Mouse (Mus musculus): ENCODE measurements around the gene Pate2. TPM values are rescaled to one million over a fixed set of nuclear protein-coding genes. Genes with fewer than 3 reads are reported as not detected.

The Pate2 gene
- polyA plus RNA-seq, 1 experiment from 2014 or later, result 0.46 TPM

- Histone ChIP-seq H3K36me3 (ENCODE audit: control insufficient read depth, insufficient read depth, low read length) (no peaks in the 10 kb centered on the region), H3K9me3 (replicated peaks; ENCODE audit: control insufficient read depth, low read length) (no peaks in the 10 kb centered on the region), H3K27ac (ENCODE audit: low read depth, low read length) (no peak overlapping the region), H3K27me3 (ENCODE audit: control insufficient read depth, insufficient read depth, low read length) (no peaks in the 10 kb centered on the region), H3K4me1 (ENCODE audit: control insufficient read depth, insufficient read depth, low read length) (peaks cover 8% of the 10 kb centered on the region; the same call in 1 of the 2 replicates), H3K4me3 (ENCODE audit: low read depth, low read length) (no peak overlapping the region), H3K9ac (ENCODE audit: low read depth, low read length) (no peak overlapping the region), H3K4me2 (no peak overlapping the region)
- ATAC-seq (replicated peaks; ENCODE audit: insufficient number of reproducible peaks, low FRiP score, low TSS enrichment), result no peak
- 64% methylated on average over 9 of the region's 9 CpGs for WGBS (ENCODE audit: insufficient replicate concordance)
Observed at GRCm38 (mm10) chr9:35533266-35533665, 36.8 kb upstream of the Pate2 start.

- H3K4me1 ChIP-seq (ENCODE audit: control insufficient read depth, insufficient read depth, low read length), result peaks cover 6% of the 10 kb centered on the region; the same call in 1 of the 2 replicates
- no peaks in the 10 kb centered on the region for H3K9me3 ChIP-seq (replicated peaks; ENCODE audit: control insufficient read depth, low read length)
- H3K27me3 ChIP-seq (ENCODE audit: control insufficient read depth, insufficient read depth, low read length), result no peaks in the 10 kb centered on the region
- H3K4me2 ChIP-seq, result no peak overlapping the region
- ATAC-seq (replicated peaks; ENCODE audit: insufficient number of reproducible peaks, low FRiP score, low TSS enrichment), result peak; percentile 22; the same call in 1 of the 2 replicates
- no peak overlapping the region for H3K9ac ChIP-seq (ENCODE audit: low read depth, low read length)
- no peaks in the 10 kb centered on the region for H3K36me3 ChIP-seq (ENCODE audit: control insufficient read depth, insufficient read depth, low read length)
- H3K27ac ChIP-seq (ENCODE audit: low read depth, low read length), result no peak overlapping the region
- WGBS (ENCODE audit: insufficient replicate concordance), result 7% methylated on average over 2 of the region's 2 CpGs
- H3K4me3 ChIP-seq (ENCODE audit: low read depth, low read length), result no peak overlapping the region
Observed at GRCm38 (mm10) chr9:35535110-35535509, 35.0 kb upstream of the Pate2 start.

- H3K4me3 ChIP-seq (ENCODE audit: low read depth, low read length), result no peak overlapping the region
- no peak for ATAC-seq (replicated peaks; ENCODE audit: insufficient number of reproducible peaks, low FRiP score, low TSS enrichment)
- WGBS (ENCODE audit: insufficient replicate concordance), result 69% methylated on average over 4 of the region's 4 CpGs
Observed at GRCm38 (mm10) chr9:35535876-35536275, 34.2 kb upstream of the Pate2 start.

GRCm38 (mm10) chr9:35539001-35539750 lies 30.9 kb upstream of the Pate2 start:
- H3K27ac ChIP-seq (ENCODE audit: low read depth, low read length), result no peak overlapping the region
- H3K9ac ChIP-seq (ENCODE audit: low read depth, low read length), result no peak overlapping the region
- H3K36me3 ChIP-seq (ENCODE audit: control insufficient read depth, insufficient read depth, low read length), result no peaks in the 10 kb centered on the region
- H3K4me2 ChIP-seq, result no peak overlapping the region
- H3K4me3 ChIP-seq (ENCODE audit: low read depth, low read length), result no peak overlapping the region
- no peaks in the 10 kb centered on the region for H3K9me3 ChIP-seq (replicated peaks; ENCODE audit: control insufficient read depth, low read length)
- no peaks in the 10 kb centered on the region for H3K27me3 ChIP-seq (ENCODE audit: control insufficient read depth, insufficient read depth, low read length)
- 76% methylated on average over 13 of the region's 13 CpGs for WGBS (ENCODE audit: insufficient replicate concordance)
- ATAC-seq (replicated peaks; ENCODE audit: insufficient number of reproducible peaks, low FRiP score, low TSS enrichment), result no peak
- H3K4me1 ChIP-seq (ENCODE audit: control insufficient read depth, insufficient read depth, low read length), result peaks cover 6% of the 10 kb centered on the region; the same call in 1 of the 2 replicates

More at GRCm38 (mm10) chr9:35535876-35536275, 34.2 kb upstream of the Pate2 start:
- Histone ChIP-seq H3K4me1 (ENCODE audit: control insufficient read depth, insufficient read depth, low read length) (peaks cover 6% of the 10 kb centered on the region; the same call in 1 of the 2 replicates), H3K9me3 (replicated peaks; ENCODE audit: control insufficient read depth, low read length) (no peaks in the 10 kb centered on the region), H3K9ac (ENCODE audit: low read depth, low read length) (no peak overlapping the region), H3K27me3 (ENCODE audit: control insufficient read depth, insufficient read depth, low read length) (no peaks in the 10 kb centered on the region), H3K27ac (ENCODE audit: low read depth, low read length) (no peak overlapping the region), H3K4me2 (no peak overlapping the region), H3K36me3 (ENCODE audit: control insufficient read depth, insufficient read depth, low read length) (no peaks in the 10 kb centered on the region)

- Histone ChIP-seq H3K9me3 (replicated peaks; ENCODE audit: control insufficient read depth, low read length) (no peaks in the 10 kb centered on the region), H3K4me2 (no peak overlapping the region), H3K36me3 (ENCODE audit: control insufficient read depth, insufficient read depth, low read length) (no peaks in the 10 kb centered on the region), H3K27ac (ENCODE audit: low read depth, low read length) (no peak overlapping the region), H3K9ac (ENCODE audit: low read depth, low read length) (no peak overlapping the region), H3K4me3 (ENCODE audit: low read depth, low read length) (no peak overlapping the region), H3K4me1 (ENCODE audit: control insufficient read depth, insufficient read depth, low read length) (peaks cover 6% of the 10 kb centered on the region; the same call in 1 of the 2 replicates), H3K27me3 (ENCODE audit: control insufficient read depth, insufficient read depth, low read length) (no peaks in the 10 kb centered on the region)
- ATAC-seq (replicated peaks; ENCODE audit: insufficient number of reproducible peaks, low FRiP score, low TSS enrichment), result no peak
- 79% methylated on average over 5 of the region's 5 CpGs for WGBS (ENCODE audit: insufficient replicate concordance)
Observed at GRCm38 (mm10) chr9:35541024-35541423, 29.1 kb upstream of the Pate2 start.

GRCm38 (mm10) chr9:35541488-35541887 lies 28.6 kb upstream of the Pate2 start:
- Histone ChIP-seq H3K27me3 (ENCODE audit: control insufficient read depth, insufficient read depth, low read length) (no peaks in the 10 kb centered on the region), H3K4me3 (ENCODE audit: low read depth, low read length) (no peak overlapping the region), H3K9ac (ENCODE audit: low read depth, low read length) (no peak overlapping the region), H3K4me1 (ENCODE audit: control insufficient read depth, insufficient read depth, low read length) (peaks cover 6% of the 10 kb centered on the region; the same call in 1 of the 2 replicates), H3K27ac (ENCODE audit: low read depth, low read length) (no peak overlapping the region), H3K36me3 (ENCODE audit: control insufficient read depth, insufficient read depth, low read length) (no peaks in the 10 kb centered on the region), H3K9me3 (replicated peaks; ENCODE audit: control insufficient read depth, low read length) (no peaks in the 10 kb centered on the region), H3K4me2 (no peak overlapping the region)
- no peak for ATAC-seq (replicated peaks; ENCODE audit: insufficient number of reproducible peaks, low FRiP score, low TSS enrichment)
- WGBS (ENCODE audit: insufficient replicate concordance), result 12% methylated on average over 6 of the region's 6 CpGs

- Histone ChIP-seq H3K9me3 (replicated peaks; ENCODE audit: control insufficient read depth, low read length) (no peaks in the 10 kb centered on the region), H3K27me3 (ENCODE audit: control insufficient read depth, insufficient read depth, low read length) (no peaks in the 10 kb centered on the region), H3K27ac (ENCODE audit: low read depth, low read length) (no peak overlapping the region), H3K36me3 (ENCODE audit: control insufficient read depth, insufficient read depth, low read length) (no peaks in the 10 kb centered on the region), H3K4me2 (no peak overlapping the region), H3K9ac (ENCODE audit: low read depth, low read length) (no peak overlapping the region), H3K4me3 (ENCODE audit: low read depth, low read length) (no peak overlapping the region), H3K4me1 (ENCODE audit: control insufficient read depth, insufficient read depth, low read length) (peaks cover 8% of the 10 kb centered on the region; the same call in 1 of the 2 replicates)
- WGBS (ENCODE audit: insufficient replicate concordance), result 55% methylated on average over 6 of the region's 6 CpGs
- ATAC-seq (replicated peaks; ENCODE audit: insufficient number of reproducible peaks, low FRiP score, low TSS enrichment), result no peak
Observed at GRCm38 (mm10) chr9:35541941-35542340, 28.1 kb upstream of the Pate2 start.

- 80% methylated on average over 14 of the region's 14 CpGs for WGBS (ENCODE audit: insufficient replicate concordance)
- H3K4me1 ChIP-seq (ENCODE audit: control insufficient read depth, insufficient read depth, low read length), result peaks cover 3% of the 10 kb centered on the region; the same call in 1 of the 2 replicates
- no peaks in the 10 kb centered on the region for H3K27me3 ChIP-seq (ENCODE audit: control insufficient read depth, insufficient read depth, low read length)
- H3K4me3 ChIP-seq (ENCODE audit: low read depth, low read length), result no peak overlapping the region
- ATAC-seq (replicated peaks; ENCODE audit: insufficient number of reproducible peaks, low FRiP score, low TSS enrichment), result no peak
- no peaks in the 10 kb centered on the region for H3K36me3 ChIP-seq (ENCODE audit: control insufficient read depth, insufficient read depth, low read length)
- H3K9me3 ChIP-seq (replicated peaks; ENCODE audit: control insufficient read depth, low read length), result no peaks in the 10 kb centered on the region
- H3K27ac ChIP-seq (ENCODE audit: low read depth, low read length), result no peak overlapping the region
- H3K4me2 ChIP-seq, result no peak overlapping the region
- H3K9ac ChIP-seq (ENCODE audit: low read depth, low read length), result no peak overlapping the region
Observed at GRCm38 (mm10) chr9:35543099-35543860, 26.8 kb upstream of the Pate2 start.
